Mouse (Mus musculus): ENCODE results near the gene Iba57. TPM values are rescaled to one million over a fixed set of nuclear protein-coding genes. Genes with fewer than 3 reads are reported as not detected.
"Not testable (repeated sequence)": the region's sequence is repeated elsewhere in the genome, so short reads cannot be mapped to it uniquely, and the experiment has no call there.

Gene Iba57
- polyA plus RNA-seq (2015; fragmentation: Nextera tagmentation; extraction: Ambion mirVana) = 6.2 and 7.7 TPM in 2 replicates

DNA sequence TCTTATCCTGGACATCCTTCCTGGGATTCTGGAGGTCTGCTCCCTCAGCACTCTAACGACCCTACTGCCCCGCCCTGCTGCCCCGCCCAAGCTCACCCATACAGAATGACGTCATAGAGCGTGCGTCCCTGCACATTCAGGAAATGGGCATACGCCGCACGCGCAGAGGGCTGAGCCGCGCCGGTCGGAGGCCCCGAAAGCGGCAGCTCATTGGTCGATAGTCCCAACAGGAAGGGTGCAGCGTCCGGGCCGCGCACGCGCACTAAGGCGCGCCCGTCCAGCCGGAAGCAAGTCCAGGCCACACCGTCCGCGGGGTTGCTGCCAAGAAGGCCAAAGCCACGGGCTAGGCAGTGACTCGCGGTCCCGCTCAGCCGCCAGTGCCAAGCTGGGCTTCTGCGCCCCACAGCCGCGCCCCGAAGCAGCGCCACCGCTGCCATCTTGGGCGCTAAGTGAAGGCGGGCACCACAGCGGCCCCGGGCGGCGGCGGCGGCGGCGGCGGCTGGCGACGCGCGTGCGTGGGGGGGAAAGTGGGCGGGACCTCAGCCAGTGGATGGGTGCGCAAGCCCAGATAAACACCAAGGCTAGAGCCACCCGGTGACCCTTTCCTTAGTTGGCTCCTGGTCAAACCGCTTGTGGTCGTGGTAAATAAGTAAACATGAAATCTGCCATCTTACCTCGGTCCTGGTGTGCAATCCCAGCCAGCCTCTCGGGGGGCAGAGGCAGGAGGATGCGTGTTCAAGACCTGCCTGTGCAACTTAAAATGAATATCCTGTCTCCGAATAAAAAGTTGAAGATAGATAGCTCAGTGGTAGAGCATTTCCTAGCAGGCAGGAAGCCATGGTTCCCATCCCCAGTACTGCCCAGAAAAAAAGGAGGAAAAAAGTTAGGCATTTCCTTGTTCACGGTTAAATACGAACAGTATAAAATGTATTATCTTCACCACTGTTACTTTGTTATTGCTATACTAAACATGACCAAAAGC, at the start of gene Iba57:
Gene Iba57, minus strand, starts transcription at position 485 of the 982 bp plus-strand sequence.
- Histone ChIP-seq H3K36me3 (no peaks in the 10 kb centered on the region), H3K4me1 (peaks cover 11% of the 10 kb centered on the region; the same call in 1 of the 2 replicates), H3K4me2 (peak within 1 kb of the TSS; percentile 65), H3K27me3 (replicated peaks) (no peaks in the 10 kb centered on the region), H3K9me3 (no peaks in the 10 kb centered on the region), H3K4me3 (replicated peaks) (peak within 1 kb of the TSS; percentile 84), H3K9ac (peak within 1 kb of the TSS; percentile 84), H3K27ac (peak within 1 kb of the TSS; percentile 100)
- peak; percentile 98 for ATAC-seq (ENCODE audit: insufficient read depth, low FRiP score, low read depth)
- WGBS = 2% methylated on average over 66 of the region's 68 CpGs

DNA sequence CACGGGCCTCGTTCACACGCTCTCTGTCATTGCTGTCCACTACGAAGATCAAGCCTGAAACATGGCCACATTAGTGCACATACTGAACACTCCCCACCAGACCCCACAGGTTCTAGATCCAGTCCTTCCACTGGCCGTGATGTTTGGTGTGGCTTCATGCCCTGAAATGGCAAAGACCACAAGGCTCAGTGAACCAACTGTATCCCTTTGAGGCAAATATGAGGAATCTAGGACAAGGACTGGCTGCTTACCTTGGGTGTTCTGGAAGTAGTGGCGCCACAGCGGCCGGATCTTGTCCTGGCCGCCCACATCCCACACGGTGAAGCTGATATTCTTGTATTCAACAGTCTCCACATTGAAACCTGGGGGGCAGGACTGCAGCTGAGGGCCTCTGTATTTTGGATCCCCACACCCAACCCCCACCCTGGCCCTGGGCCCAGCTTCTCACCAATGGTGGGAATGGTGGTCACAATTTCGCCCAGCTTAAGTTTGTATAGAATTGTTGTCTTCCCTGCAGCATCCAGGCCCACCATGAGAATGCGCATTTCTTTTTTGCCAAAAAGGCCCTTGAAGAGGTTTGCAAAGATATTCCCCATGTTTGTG, 49.5 kb upstream of the Iba57 start:
- no peak overlapping the region for H3K27ac ChIP-seq
- peaks cover 23% of the 10 kb centered on the region for H3K36me3 ChIP-seq
- no peak for ATAC-seq (ENCODE audit: insufficient read depth, low FRiP score, low read depth)
- H3K4me2 ChIP-seq = no peak overlapping the region
- no peak overlapping the region for H3K9ac ChIP-seq
- H3K4me1 ChIP-seq = peaks cover 21% of the 10 kb centered on the region
- 91% methylated on average over 12 of the region's 12 CpGs for WGBS
- H3K9me3 ChIP-seq = no peaks in the 10 kb centered on the region
- H3K27me3 ChIP-seq (replicated peaks) = no peaks in the 10 kb centered on the region
- H3K4me3 ChIP-seq (replicated peaks) = no peak overlapping the region

GRCm38 (mm10) chr11:59212320-59212719, 48.8 kb upstream of the Iba57 start:
- peaks cover 22% of the 10 kb centered on the region for H3K4me1 ChIP-seq
- H3K4me2 ChIP-seq; ATAC-seq (ENCODE audit: insufficient read depth, low FRiP score, low read depth); H3K27ac ChIP-seq; H3K9ac ChIP-seq; H3K9me3 ChIP-seq; H3K27me3 ChIP-seq (replicated peaks); H3K4me3 ChIP-seq (replicated peaks): not testable (repeated sequence)
- WGBS = 73% methylated on average over 12 of the region's 12 CpGs
- H3K36me3 ChIP-seq = peaks cover 23% of the 10 kb centered on the region

DNA sequence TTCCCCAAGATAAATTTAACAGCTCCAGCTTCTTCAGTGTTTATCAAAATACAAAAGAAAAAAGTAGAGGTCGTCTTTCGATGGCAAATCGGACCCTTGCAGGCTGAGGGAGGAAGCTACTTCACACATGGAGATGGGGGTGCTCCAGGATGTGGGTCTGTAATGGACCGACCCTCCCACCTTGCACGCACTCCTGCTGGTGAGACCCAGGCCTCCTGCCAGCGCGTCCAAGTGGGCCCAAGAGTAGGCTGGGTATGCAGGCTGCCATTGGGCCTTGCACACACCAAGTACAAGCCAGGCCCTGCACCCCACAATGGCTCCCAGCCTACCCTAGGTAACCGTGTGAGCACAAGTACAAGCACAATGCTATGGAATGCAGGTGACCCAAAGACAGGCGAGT, 48.0 kb upstream of the Iba57 start:
- not testable (repeated sequence) for ATAC-seq (ENCODE audit: insufficient read depth, low FRiP score, low read depth); H3K4me2 ChIP-seq; H3K4me3 ChIP-seq (replicated peaks); H3K27me3 ChIP-seq (replicated peaks); H3K9me3 ChIP-seq; H3K27ac ChIP-seq; H3K9ac ChIP-seq
- Histone ChIP-seq H3K36me3 (peaks cover 23% of the 10 kb centered on the region), H3K4me1 (peaks cover 22% of the 10 kb centered on the region)
- WGBS = 86% methylated on average over 9 of the region's 9 CpGs

- WGBS = 86% methylated on average over 4 of the region's 4 CpGs
- H3K36me3 ChIP-seq = peaks cover 29% of the 10 kb centered on the region
- no peak for ATAC-seq (ENCODE audit: insufficient read depth, low FRiP score, low read depth)
Measured at GRCm38 (mm10) chr11:59210020-59210419, 46.5 kb upstream of the Iba57 start.

GRCm38 (mm10) chr11:59209580-59209979, 46.0 kb upstream of the Iba57 start:
- Histone ChIP-seq H3K4me2 (peak overlapping the region; percentile 87), H3K9ac (no peak overlapping the region)

More at GRCm38 (mm10) chr11:59210020-59210419, 46.5 kb upstream of the Iba57 start:
- peaks cover 22% of the 10 kb centered on the region for H3K4me1 ChIP-seq
- no peaks in the 10 kb centered on the region for H3K9me3 ChIP-seq
- H3K9ac ChIP-seq = no peak overlapping the region
- H3K4me2 ChIP-seq = no peak overlapping the region
- H3K27ac ChIP-seq = no peak overlapping the region
- H3K27me3 ChIP-seq (replicated peaks) = no peaks in the 10 kb centered on the region
- no peak overlapping the region for H3K4me3 ChIP-seq (replicated peaks)

GRCm38 (mm10) chr11:59209003-59209441, 45.5 kb upstream of the Iba57 start:
- peak; percentile 68 for ATAC-seq (ENCODE audit: insufficient read depth, low FRiP score, low read depth)
- peak overlapping the region; percentile 87 for H3K4me2 ChIP-seq
- H3K9ac ChIP-seq = peak overlapping the region; percentile 29
- WGBS = 8% methylated on average over 18 of the region's 18 CpGs
- H3K4me1 ChIP-seq = peaks cover 22% of the 10 kb centered on the region
- peak overlapping the region; percentile 96 for H3K27ac ChIP-seq
- no peaks in the 10 kb centered on the region for H3K27me3 ChIP-seq (replicated peaks)
- peak overlapping the region; percentile 96 for H3K4me3 ChIP-seq (replicated peaks)
- H3K36me3 ChIP-seq = peaks cover 29% of the 10 kb centered on the region
- H3K9me3 ChIP-seq = no peaks in the 10 kb centered on the region

More at GRCm38 (mm10) chr11:59209580-59209979, 46.0 kb upstream of the Iba57 start:
- Histone ChIP-seq H3K9me3 (no peaks in the 10 kb centered on the region), H3K4me3 (replicated peaks) (peak overlapping the region; percentile 96), H3K27me3 (replicated peaks) (no peaks in the 10 kb centered on the region), H3K4me1 (peaks cover 22% of the 10 kb centered on the region), H3K27ac (no peak overlapping the region; the same call in 1 of the 2 replicates), H3K36me3 (peaks cover 29% of the 10 kb centered on the region)
- WGBS = 60% methylated on average over 5 of the region's 5 CpGs
- no peak for ATAC-seq (ENCODE audit: insufficient read depth, low FRiP score, low read depth)

DNA sequence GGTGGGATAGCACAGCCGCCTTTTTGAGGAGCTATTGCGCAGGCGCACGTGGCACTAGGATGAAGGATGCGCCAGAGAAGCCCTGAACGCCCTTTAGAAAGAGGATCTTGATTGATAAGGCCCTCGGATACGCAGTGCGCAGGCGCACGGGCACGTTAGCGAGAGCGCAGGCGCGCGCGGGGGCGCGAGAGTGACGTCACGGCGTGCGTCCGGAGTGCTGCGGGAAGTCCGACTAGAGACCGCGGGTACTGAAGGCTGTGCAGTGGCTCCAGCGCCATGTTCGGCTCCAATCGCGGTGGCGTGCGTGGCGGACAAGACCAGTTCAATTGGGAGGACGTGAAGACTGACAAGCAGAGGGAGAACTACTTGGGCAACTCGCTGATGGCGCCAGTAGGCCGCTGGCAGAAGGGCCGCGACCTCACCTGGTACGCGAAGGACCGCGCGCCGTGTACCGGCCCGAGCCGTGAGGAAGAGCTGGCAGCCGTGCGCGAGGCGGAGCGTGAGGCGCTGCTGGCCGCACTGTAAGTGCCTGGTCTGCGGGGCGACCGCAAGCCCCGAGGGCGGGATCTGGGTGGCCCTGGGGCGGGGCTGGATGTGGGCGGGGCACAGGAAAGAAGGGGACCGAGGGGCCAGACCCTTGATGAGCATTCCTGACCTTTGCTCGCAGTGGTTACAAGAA, 44.8 kb upstream of the Iba57 start, which contains the start of gene 2310033P09Rik:
Gene 2310033P09Rik, plus strand, starts transcription at position 169 of the 679 bp plus-strand sequence.
- H3K27me3 ChIP-seq (replicated peaks) = no peaks in the 10 kb centered on the region
- H3K4me3 ChIP-seq (replicated peaks) = peak within 1 kb of the TSS; percentile 96
- under 1% methylated on average over 66 of the region's 67 CpGs for WGBS
- peak within 1 kb of the TSS; percentile 87 for H3K4me2 ChIP-seq
- H3K9ac ChIP-seq = peak within 1 kb of the TSS; percentile 92
- peaks cover 22% of the 10 kb centered on the region for H3K4me1 ChIP-seq
- H3K9me3 ChIP-seq = no peaks in the 10 kb centered on the region
- peak within 1 kb of the TSS; percentile 96 for H3K27ac ChIP-seq
- H3K36me3 ChIP-seq = peaks cover 29% of the 10 kb centered on the region
- peak; percentile 77 for ATAC-seq (ENCODE audit: insufficient read depth, low FRiP score, low read depth)

DNA sequence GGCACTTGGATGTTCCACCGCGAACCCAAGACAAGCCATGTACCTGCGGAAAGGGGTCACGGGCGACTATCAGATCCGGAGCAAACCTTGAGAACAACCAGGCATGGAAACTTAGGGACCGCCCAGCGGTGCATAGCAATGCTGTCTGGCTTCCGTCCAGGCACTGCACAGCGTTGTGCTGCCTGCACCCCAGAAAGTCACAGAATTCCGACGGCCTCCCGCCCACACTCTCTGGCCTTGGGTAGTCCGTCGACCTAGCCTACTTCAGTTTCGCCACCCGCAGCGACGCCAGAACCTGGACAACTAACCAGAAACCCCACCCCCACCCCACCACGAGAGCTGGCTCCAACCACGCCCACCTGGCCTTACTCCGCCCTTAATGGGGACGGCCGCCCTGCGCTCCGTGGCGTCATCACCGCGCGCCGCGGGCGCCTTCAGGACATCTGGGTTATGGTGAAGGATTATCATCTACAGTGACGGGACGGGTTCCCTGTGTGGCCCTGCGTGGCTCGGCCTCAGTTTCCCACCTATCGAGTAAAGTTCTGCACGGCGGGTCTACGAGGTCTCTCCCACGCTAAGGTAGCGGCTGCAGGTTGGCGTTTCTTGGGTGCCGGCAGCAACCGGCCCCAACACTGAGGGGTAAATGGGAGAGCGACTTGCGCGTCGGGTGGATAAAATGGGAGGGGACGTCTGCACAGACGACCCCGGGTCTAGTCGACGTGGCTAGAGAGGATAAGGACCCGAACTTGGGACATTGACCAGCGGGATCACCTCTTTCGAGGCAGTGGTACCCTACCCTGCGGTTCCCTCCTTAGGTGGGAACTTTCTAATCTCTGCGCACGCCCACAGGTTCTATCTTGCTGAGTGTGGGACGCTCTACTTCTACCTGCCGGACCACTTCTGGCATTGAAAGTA, 38.8 kb upstream of the Iba57 start, which contains the start of gene Mrpl55:
Gene Mrpl55, plus strand, starts transcription at position 406 of the 915 bp plus-strand sequence.
- Histone ChIP-seq H3K27me3 (replicated peaks) (no peaks in the 10 kb centered on the region), H3K27ac (peak within 1 kb of the TSS; percentile 78), H3K9me3 (no peaks in the 10 kb centered on the region), H3K4me2 (peak within 1 kb of the TSS; percentile 86), H3K36me3 (0 out of 2 replicates have a peak, but pooled peaks cover 7% of the 10 kb centered on the region), H3K4me3 (replicated peaks) (peak within 1 kb of the TSS; percentile 96), H3K9ac (peak within 1 kb of the TSS; percentile 80), H3K4me1 (peaks cover 18% of the 10 kb centered on the region)
- peak; percentile 87 for ATAC-seq (ENCODE audit: insufficient read depth, low FRiP score, low read depth)
- under 1% methylated on average over 63 of the region's 63 CpGs for whole genome bisulfite sequencing

- Histone ChIP-seq H3K27ac (peak overlapping the region; percentile 78), H3K4me2 (peak overlapping the region; percentile 86), H3K9ac (peak overlapping the region; percentile 47), H3K9me3 (no peaks in the 10 kb centered on the region), H3K27me3 (replicated peaks) (no peaks in the 10 kb centered on the region), H3K4me1 (peaks cover 18% of the 10 kb centered on the region), H3K4me3 (replicated peaks) (peak overlapping the region; percentile 96), H3K36me3 (0 out of 2 replicates have a peak, but pooled peaks cover 4% of the 10 kb centered on the region)
- 23% methylated on average over 16 of the region's 16 CpGs for WGBS
- peak; percentile 3; the same call in 1 of the 2 replicates for ATAC-seq (ENCODE audit: insufficient read depth, low FRiP score, low read depth)
Measured at GRCm38 (mm10) chr11:59201216-59202002, 37.9 kb upstream of the Iba57 start.
